ENCODE assay signal across 10 mouse cellular contexts in genomic region chr4:130275823-130276105, GRCm38 (mm10). TPM values are rescaled to one million over a fixed set of nuclear protein-coding genes. Genes with fewer than 3 reads are reported as not detected.
A peak's percentile ranks its signal among the peaks of the same experiment; 100 is the strongest.
DNase-seq lines count a peak whose midpoint lies in the region; ATAC-seq lines count a peak whose summit lies in the region.
"Had no signal": no experiment of that assay in that cellular context is flagged by ENCODE, and none has a peak within 500 bp of the region (broad histone marks: within the 10 kb centered on the region; RNA-seq: fewer than 3 reads in every experiment).

No protein-coding gene starts in this region.

- peaks cover 87% of the 10 kb centered on the region for H3K27me3 ChIP-seq in heart, embryonic 14.5 days (ENCODE audit: control insufficient read depth, insufficient read depth, low read length)
- H3K27me3 ChIP-seq in embryonic facial prominence, embryonic 11.5 days (ENCODE audit: control insufficient read depth, insufficient read depth, low read length) = no peaks in the 10 kb centered on the region; the same call in 1 of the 2 replicates
- no peaks in the 10 kb centered on the region for H3K27me3 ChIP-seq in hindbrain, embryonic 16.5 days (replicated peaks; ENCODE audit: control insufficient read depth, insufficient read depth, low read length)
- H3K27me3 ChIP-seq in midbrain, embryonic 14.5 days (ENCODE audit: control insufficient read depth, insufficient read depth, low read length) = no peaks in the 10 kb centered on the region

- intact Hi-C loops in heart, postnatal 25 days (cut with DNase I) = no loop called here

- H3K36me3 ChIP-seq in heart, embryonic 14.5 days (ENCODE audit: control insufficient read depth, insufficient read depth, low read length) = no peaks in the 10 kb centered on the region
- H3K36me3 ChIP-seq in embryonic facial prominence, embryonic 11.5 days (replicated peaks; ENCODE audit: control insufficient read depth, insufficient read depth, low read depth, low read length) = no peaks in the 10 kb centered on the region
- H3K36me3 ChIP-seq in hindbrain, embryonic 16.5 days (ENCODE audit: control insufficient read depth, insufficient read depth, low read length) = no peaks in the 10 kb centered on the region
- H3K36me3 ChIP-seq in midbrain, embryonic 14.5 days (ENCODE audit: control insufficient read depth, insufficient read depth, low read length) = no peaks in the 10 kb centered on the region

- no peak overlapping the region for H3K27ac ChIP-seq in heart, embryonic 14.5 days (replicated peaks in 1 of 2; ENCODE audit: control insufficient read depth in 1 of 2, insufficient read depth in 1 of 2, low read depth in 2 of 2, low read length in 2 of 2)
- H3K27ac ChIP-seq in embryonic facial prominence, embryonic 11.5 days (replicated peaks; ENCODE audit: low read depth, low read length) = no peak overlapping the region
- peak overlapping the region; percentile 91; the same call in 1 of the 2 replicates for H3K27ac ChIP-seq in hindbrain, embryonic 16.5 days (ENCODE audit: low read depth, low read length)
- H3K27ac ChIP-seq in midbrain, embryonic 14.5 days (replicated peaks; ENCODE audit: low read depth, low read length) = peak overlapping the region; percentile 99

- no peak for ATAC-seq in heart, embryonic 14.5 days (ENCODE audit: insufficient number of reproducible peaks, insufficient read depth, low FRiP score, low read depth)
- no peak for ATAC-seq in embryonic facial prominence, embryonic 11.5 days (replicated peaks; ENCODE audit: insufficient number of reproducible peaks, low FRiP score, low TSS enrichment, low read depth)
- ATAC-seq in hindbrain, embryonic 16.5 days = no peak
- no peak for ATAC-seq in midbrain, embryonic 14.5 days (ENCODE audit: low FRiP score, low TSS enrichment)

- H3K4me1 ChIP-seq in heart, embryonic 14.5 days (ENCODE audit: control insufficient read depth in 2 of 2, insufficient read depth in 2 of 2, low read length in 2 of 2) = peaks cover 12 to 19% of the 10 kb centered on the region in 2 experiments; a peak in 3 of 4 replicates
- H3K4me1 ChIP-seq in embryonic facial prominence, embryonic 11.5 days (ENCODE audit: control insufficient read depth, insufficient read depth, low read length) = no peaks in the 10 kb centered on the region
- peaks cover 8% of the 10 kb centered on the region; the same call in 1 of the 2 replicates for H3K4me1 ChIP-seq in hindbrain, embryonic 16.5 days (ENCODE audit: control insufficient read depth, insufficient read depth, low read depth, low read length)
- H3K4me1 ChIP-seq in midbrain, embryonic 14.5 days (ENCODE audit: control insufficient read depth, insufficient read depth, low read length) = peaks cover 24% of the 10 kb centered on the region

- DNase-seq in heart, postnatal 25 days (ENCODE audit: low spot score) = no peak
- DNase-seq in embryonic facial prominence, embryonic 11.5 days (ENCODE audit: low spot score) = no peak
- DNase-seq in midbrain, embryonic 14.5 days = peak; percentile 46
- DNase-seq in ovary, postnatal 14 days (ENCODE audit: low spot score) = no peak
- no peak for DNase-seq in cerebellum, postnatal 4 days (ENCODE audit: low spot score in 2 of 2)
- no peak for DNase-seq in layer of hippocampus, adult 9-11 months
- DNase-seq: right cerebral cortex, adult 18-20 months had no signal

- peak overlapping the region in 1 of 2 experiments; percentile 57; a peak in 1 of 4 replicates for H3K4me3 ChIP-seq in heart, embryonic 14.5 days (ENCODE audit: control insufficient read depth in 1 of 2, insufficient read depth in 1 of 2, low read depth in 1 of 2, low read length in 2 of 2)
- peak overlapping the region; percentile 73 for H3K4me3 ChIP-seq in embryonic facial prominence, embryonic 11.5 days (ENCODE audit: low read depth, low read length)
- H3K4me3 ChIP-seq in hindbrain, embryonic 16.5 days (ENCODE audit: low read length) = peak overlapping the region; percentile 76
- peak overlapping the region; percentile 76 for H3K4me3 ChIP-seq in midbrain, embryonic 14.5 days (replicated peaks; ENCODE audit: low read depth, low read length)

- no peaks in the 10 kb centered on the region for H3K9me3 ChIP-seq in heart, embryonic 14.5 days (ENCODE audit: control insufficient read depth, low read length)
- H3K9me3 ChIP-seq in embryonic facial prominence, embryonic 11.5 days (replicated peaks; ENCODE audit: control insufficient read depth, low read length) = no peaks in the 10 kb centered on the region
- no peaks in the 10 kb centered on the region for H3K9me3 ChIP-seq in hindbrain, embryonic 16.5 days (ENCODE audit: control insufficient read depth, low read length)
- no peaks in the 10 kb centered on the region for H3K9me3 ChIP-seq in midbrain, embryonic 14.5 days (ENCODE audit: control insufficient read depth, low read length)

- no peak overlapping the region for H3K9ac ChIP-seq in heart, embryonic 14.5 days (ENCODE audit: low read length)
- H3K9ac ChIP-seq in embryonic facial prominence, embryonic 11.5 days (replicated peaks; ENCODE audit: low read length) = no peak overlapping the region; the same call in 1 of the 2 replicates
- H3K9ac ChIP-seq in hindbrain, embryonic 16.5 days (ENCODE audit: low read depth, low read length) = peak overlapping the region; percentile 91
- H3K9ac ChIP-seq in midbrain, embryonic 14.5 days (replicated peaks; ENCODE audit: low read length) = peak overlapping the region; percentile 97

- 43% methylated on average over 5 of the region's 5 CpGs for WGBS in heart, embryonic 14.5 days
- WGBS in embryonic facial prominence, embryonic 11.5 days = 48% methylated on average over 5 of the region's 5 CpGs
- 38% methylated on average over 5 of the region's 5 CpGs for WGBS in hindbrain, embryonic 16.5 days
- WGBS in midbrain, embryonic 14.5 days = 37% methylated on average over 5 of the region's 5 CpGs

- H3K4me2 ChIP-seq in heart, embryonic 14.5 days (ENCODE audit: low read length) = peak overlapping the region; percentile 95
- H3K4me2 ChIP-seq in embryonic facial prominence, embryonic 11.5 days (ENCODE audit: low read depth, low read length) = peak overlapping the region; percentile 66
- H3K4me2 ChIP-seq in hindbrain, embryonic 16.5 days (ENCODE audit: low read length) = peak overlapping the region; percentile 94
- peak overlapping the region; percentile 79 for H3K4me2 ChIP-seq in midbrain, embryonic 14.5 days (ENCODE audit: low read length)

RNA-seq across cellular contexts. Expression of gene Serinc2, which starts 3.2 kb away (rescaled TPM):
- 6.0 and 7.5 TPM in 2 replicates for polyA plus RNA-seq in heart, embryonic 14.5 days (2014; fragmentation: Nextera tagmentation; extraction: Ambion mirVana)
- 1 to 10 TPM; 2.2 to 3.0 TPM for total RNA-seq in heart, postnatal 25 days (2021)
- polyA plus RNA-seq in embryonic facial prominence, embryonic 11.5 days (2014; fragmentation: Nextera tagmentation; extraction: Ambion mirVana) = 82.7 and 98.5 TPM in 2 replicates
- polyA plus RNA-seq in hindbrain, embryonic 16.5 days (2015; fragmentation: Nextera tagmentation; extraction: Ambion mirVana) = 31.9 and 38.7 TPM in 2 replicates
- 49.2 and 52.1 TPM in 2 replicates for polyA plus RNA-seq in midbrain, embryonic 14.5 days (2014; fragmentation: Nextera tagmentation; extraction: Ambion mirVana)

RNA-seq across cellular contexts. Expression of gene Fabp3, which starts 32.6 kb away (rescaled TPM):
- polyA plus RNA-seq in heart, embryonic 14.5 days (2014; fragmentation: Nextera tagmentation; extraction: Ambion mirVana) = 1,549 and 1,575 TPM in 2 replicates
- total RNA-seq in heart, postnatal 25 days (2021) = 1,000 to 10,000 TPM; 5,192 to 5,215 TPM
- polyA plus RNA-seq in embryonic facial prominence, embryonic 11.5 days (2014; fragmentation: Nextera tagmentation; extraction: Ambion mirVana) = 12.4 and 15.9 TPM in 2 replicates
- polyA plus RNA-seq in hindbrain, embryonic 16.5 days (2015; fragmentation: Nextera tagmentation; extraction: Ambion mirVana) = 291 and 339 TPM in 2 replicates
- polyA plus RNA-seq in midbrain, embryonic 14.5 days (2014; fragmentation: Nextera tagmentation; extraction: Ambion mirVana) = 170 and 260 TPM in 2 replicates

RNA-seq across cellular contexts. Expression of gene Gm10570, which starts 32.7 kb away (rescaled TPM):
- polyA plus RNA-seq in heart, embryonic 14.5 days (2014; fragmentation: Nextera tagmentation; extraction: Ambion mirVana) = 0.74 and 1.2 TPM in 2 replicates
- under 1 TPM in 1 of 2 experiments, not detected in 1; 0.75 TPM for total RNA-seq in heart, postnatal 25 days (2021)
- polyA plus RNA-seq in embryonic facial prominence, embryonic 11.5 days (2014; fragmentation: Nextera tagmentation; extraction: Ambion mirVana) = 0.46 TPM in 1 of 2 replicates, not detected in the other
- polyA plus RNA-seq in hindbrain, embryonic 16.5 days (2015; fragmentation: Nextera tagmentation; extraction: Ambion mirVana) = 1.2 and 1.8 TPM in 2 replicates
- polyA plus RNA-seq in midbrain, embryonic 14.5 days (2014; fragmentation: Nextera tagmentation; extraction: Ambion mirVana) = 0.65 TPM in 1 of 2 replicates, not detected in the other

RNA-seq across cellular contexts. Expression of gene Gm853, which starts 53.6 kb away (rescaled TPM):
- not detected in 2 replicates for polyA plus RNA-seq in heart, embryonic 14.5 days (2014; fragmentation: Nextera tagmentation; extraction: Ambion mirVana)
- not detected for total RNA-seq in heart, postnatal 25 days (2021)
- polyA plus RNA-seq in embryonic facial prominence, embryonic 11.5 days (2014; fragmentation: Nextera tagmentation; extraction: Ambion mirVana) = not detected in 2 replicates
- 1.3 and 1.4 TPM in 2 replicates for polyA plus RNA-seq in hindbrain, embryonic 16.5 days (2015; fragmentation: Nextera tagmentation; extraction: Ambion mirVana)
- polyA plus RNA-seq in midbrain, embryonic 14.5 days (2014; fragmentation: Nextera tagmentation; extraction: Ambion mirVana) = not detected in 2 replicates
- total RNA-seq: heart, postnatal 10 days had no signal

Comparison
In these comparisons a context has a peak if more than half of its experiments do, and no peak if none do; other contexts are left out.
1. H3K27ac ChIP-seq: peak in hindbrain, embryonic 16.5 days (single experiment) and midbrain, embryonic 14.5 days (single experiment); none in heart, embryonic 14.5 days (0 of 2) and embryonic facial prominence, embryonic 11.5 days (single experiment).
2. H3K9ac ChIP-seq: peak in hindbrain, embryonic 16.5 days (single experiment) and midbrain, embryonic 14.5 days (single experiment); none in heart, embryonic 14.5 days (single experiment) and embryonic facial prominence, embryonic 11.5 days (single experiment).
3. RNA of gene Fabp3, which starts 32.6 kb away (polyA plus RNA-seq): 1,549 to 1,575 TPM in heart, embryonic 14.5 days, 291 to 339 TPM in hindbrain, embryonic 16.5 days and 170 to 260 TPM in midbrain, embryonic 14.5 days; 12.4 to 15.9 TPM in embryonic facial prominence, embryonic 11.5 days; every median in the first group is over 10 times any median in the second.
4. Peak in every context shown above with its lines, with median percentiles within 50 percentile points of each other: H3K4me2 ChIP-seq.